Mouse (Mus musculus) hindbrain, embryonic 16.5 days (tissue): Measurements from ENCODE around the gene Kcnk18. TPM values are rescaled to one million over a fixed set of nuclear protein-coding genes. Genes with fewer than 3 reads are reported as not detected.

Source experiments
- ATAC-seq: fragments of 200-750 bp; cut with Nextera tagmentation; 2 replicates; pipeline ENCODE4 v1.8.0; 2017; ENCODE audit warnings: moderate TSS enrichment, moderate library complexity
- H3K27ac ChIP-seq: fragments of 300-500 bp; sonication (generic); 2 replicates; pipeline ENCODE4 v1.5.1; 2014; ENCODE audit warnings: low read depth, mild to moderate bottlenecking, control low read depth, low read length, moderate library complexity
- H3K27me3 ChIP-seq: fragments of 300-500 bp; sonication (generic); replicated peaks from 2 replicates; pipeline ENCODE4 v1.6.1; 2014; ENCODE audit warnings: low read length; ENCODE audit not compliant: control insufficient read depth, insufficient read depth
- H3K36me3 ChIP-seq: fragments of 300-500 bp; sonication (generic); 2 replicates; pipeline ENCODE4 v1.6.1; 2014; ENCODE audit warnings: mild to moderate bottlenecking, low read length, moderate library complexity, mixed read lengths; ENCODE audit not compliant: control insufficient read depth, insufficient read depth
- H3K4me1 ChIP-seq: fragments of 300-500 bp; sonication (generic); 2 replicates; pipeline ENCODE4 v1.6.1; 2014; ENCODE audit warnings: low read depth, low read length; ENCODE audit not compliant: control insufficient read depth, insufficient read depth
- H3K4me2 ChIP-seq: fragments of 300-500 bp; sonication (generic); 2 replicates; pipeline ENCODE4 v1.6.1; 2014; ENCODE audit warnings: mild to moderate bottlenecking, low read length, control low read depth, moderate library complexity
- H3K4me3 ChIP-seq: fragments of 300-500 bp; sonication (generic); 2 replicates; pipeline ENCODE4 v1.5.1; 2014; ENCODE audit warnings: mild to moderate bottlenecking, low read length, control low read depth, moderate library complexity
- H3K9ac ChIP-seq: fragments of 300-500 bp; sonication (generic); 2 replicates; pipeline ENCODE4 v1.6.1; 2014; ENCODE audit warnings: low read depth, mild to moderate bottlenecking, control low read depth, low read length, moderate library complexity
- H3K9me3 ChIP-seq: fragments of 300-500 bp; sonication (generic); 2 replicates; pipeline ENCODE4 v1.6.1; 2014; ENCODE audit warnings: mild to moderate bottlenecking, low read length, moderate library complexity; ENCODE audit not compliant: control insufficient read depth
- WGBS: fragments of 180-500 bp; shearing (Covaris S2); extraction: QIAGEN DNeasy Blood & Tissue Kit; methylation state at CpG from one replicate; pipeline ENCODE4 v1.1.7; 2014; 5-methylcytosine and 5-hydroxymethylcytosine counted together
- polyA plus RNA-seq: library from polyadenylated mRNA; unstranded; fragments of >200 nt; fragmentation: Nextera tagmentation; extraction: Ambion mirVana; gene quantifications from 2 replicates; pipeline ENCODE4 v1.2.1, GENCODE M21; 2015

Gene Kcnk18
- polyA plus RNA-seq, 1 experiment from 2014 or later: 0.05 TPM

GRCm38 (mm10) chr19:59264838-59265532 is 46.0 kb downstream of the Kcnk18 start:
- no peak overlapping the region for H3K27ac ChIP-seq

GRCm38 (mm10) chr19:59265907-59266306 is 46.9 kb downstream of the Kcnk18 start:
- Histone ChIP-seq H3K4me3 (no peak overlapping the region), H3K9ac (no peak overlapping the region), H3K4me2 (no peak overlapping the region), H3K4me1 (peaks cover 10% of the 10 kb centered on the region), H3K27ac (no peak overlapping the region), H3K9me3 (no peaks in the 10 kb centered on the region), H3K27me3 (peaks cover 3% of the 10 kb centered on the region), H3K36me3 (no peaks in the 10 kb centered on the region)
- whole genome bisulfite sequencing: 51% methylated on average over 6 of the region's 6 CpGs
- ATAC-seq: no peak

More at GRCm38 (mm10) chr19:59264838-59265532, 46.0 kb downstream of the Kcnk18 start:
- WGBS: 46% methylated on average over 9 of the region's 9 CpGs
- H3K4me3 ChIP-seq: no peak overlapping the region
- peaks cover 15% of the 10 kb centered on the region for H3K4me1 ChIP-seq
- no peak for ATAC-seq
- peaks cover 5% of the 10 kb centered on the region for H3K27me3 ChIP-seq
- H3K36me3 ChIP-seq: no peaks in the 10 kb centered on the region
- H3K9ac ChIP-seq: no peak overlapping the region
- H3K9me3 ChIP-seq: no peaks in the 10 kb centered on the region
- H3K4me2 ChIP-seq: no peak overlapping the region

- ATAC-seq: no peak
- Histone ChIP-seq H3K36me3 (no peaks in the 10 kb centered on the region), H3K9me3 (no peaks in the 10 kb centered on the region), H3K27me3 (no peaks in the 10 kb centered on the region; the same call in 1 of the 2 replicates), H3K4me2 (no peak overlapping the region), H3K4me1 (peaks cover 7% of the 10 kb centered on the region), H3K9ac (no peak overlapping the region), H3K27ac (no peak overlapping the region), H3K4me3 (no peak overlapping the region)
- 11% methylated on average over 5 of the region's 5 CpGs for WGBS
Measured at GRCm38 (mm10) chr19:59267417-59267963, 48.5 kb downstream of the Kcnk18 start.

GRCm38 (mm10) chr19:59273190-59273589 is 54.2 kb downstream of the Kcnk18 start:
- Histone ChIP-seq H3K4me1 (no peaks in the 10 kb centered on the region), H3K9me3 (no peaks in the 10 kb centered on the region), H3K4me3 (no peak overlapping the region), H3K4me2 (no peak overlapping the region), H3K9ac (no peak overlapping the region), H3K36me3 (no peaks in the 10 kb centered on the region), H3K27ac (no peak overlapping the region), H3K27me3 (no peaks in the 10 kb centered on the region)
- WGBS: 89% methylated on average over 7 of the region's 7 CpGs
- no peak for ATAC-seq

GRCm38 (mm10) chr19:59276354-59276753 is 57.3 kb downstream of the Kcnk18 start:
- H3K27me3 ChIP-seq: no peaks in the 10 kb centered on the region
- no peaks in the 10 kb centered on the region for H3K36me3 ChIP-seq
- no peaks in the 10 kb centered on the region for H3K9me3 ChIP-seq
- no peak overlapping the region for H3K4me2 ChIP-seq
- H3K4me3 ChIP-seq: no peak overlapping the region
- 63% methylated on average over 7 of the region's 7 CpGs for WGBS
- no peak for ATAC-seq
- H3K9ac ChIP-seq: no peak overlapping the region
- no peak overlapping the region for H3K27ac ChIP-seq
- no peaks in the 10 kb centered on the region for H3K4me1 ChIP-seq

- H3K27me3 ChIP-seq: no peaks in the 10 kb centered on the region
- no peaks in the 10 kb centered on the region for H3K9me3 ChIP-seq
- H3K4me2 ChIP-seq: no peak overlapping the region
- no peaks in the 10 kb centered on the region for H3K36me3 ChIP-seq
- no peak for ATAC-seq
- H3K9ac ChIP-seq: no peak overlapping the region
- no peak overlapping the region for H3K4me3 ChIP-seq
- no peak overlapping the region for H3K27ac ChIP-seq
- no peaks in the 10 kb centered on the region for H3K4me1 ChIP-seq
Measured at GRCm38 (mm10) chr19:59280841-59281240, 61.8 kb downstream of the Kcnk18 start.

- Histone ChIP-seq H3K27me3 (no peaks in the 10 kb centered on the region), H3K4me3 (no peak overlapping the region), H3K27ac (no peak overlapping the region), H3K9ac (no peak overlapping the region), H3K4me1 (no peaks in the 10 kb centered on the region), H3K9me3 (no peaks in the 10 kb centered on the region), H3K4me2 (no peak overlapping the region), H3K36me3 (no peaks in the 10 kb centered on the region)
- 87% methylated on average over 3 of the region's 3 CpGs for WGBS
- no peak for ATAC-seq
Measured at GRCm38 (mm10) chr19:59282001-59282400, 63.0 kb downstream of the Kcnk18 start.

Other genes starting within 250 kb of the Kcnk18 start
- gene Shtn1, start 143.1 kb upstream of the Kcnk18 start, polyA plus RNA-seq: 57.0 and 59.3 TPM in 2 replicates
- 0.31 TPM in 1 of 2 replicates, not detected in the other for gene Vax1, start 49.2 kb upstream of the Kcnk18 start, polyA plus RNA-seq
- gene Slc18a2, start 41.7 kb downstream of the Kcnk18 start, polyA plus RNA-seq: 18.1 and 20.3 TPM in 2 replicates
- gene Rps12-ps3, start 103.1 kb downstream of the Kcnk18 start, polyA plus RNA-seq: 2.1 and 9.4 TPM in 2 replicates
- gene Pdzd8, start 126.6 kb downstream of the Kcnk18 start, polyA plus RNA-seq: 8.4 and 9.4 TPM in 2 replicates
- gene Emx2, start 239.2 kb downstream of the Kcnk18 start, polyA plus RNA-seq: 0.95 TPM in 1 of 2 replicates, not detected in the other